Mouse (Mus musculus) neural tube, embryonic 15.5 days (tissue): ENCODE results near the gene Tpp1. TPM values are rescaled to one million over a fixed set of nuclear protein-coding genes. Genes with fewer than 3 reads are reported as not detected.

Experiments
- ATAC-seq: fragments of 200-750 bp; cut with Nextera tagmentation; 2 replicates; pipeline ENCODE4 v1.8.0; 2017; ENCODE audit warnings: mild to moderate bottlenecking, moderate TSS enrichment, moderate library complexity; ENCODE audit not compliant: low FRiP score
- H3K27ac ChIP-seq: fragments of 300-500 bp; sonication (generic); replicated peaks from 2 replicates; pipeline ENCODE4 v1.5.1; 2015; ENCODE audit warnings: mild to moderate bottlenecking, inconsistent platforms
- H3K27me3 ChIP-seq: fragments of 300-500 bp; sonication (generic); replicated peaks from 2 replicates; pipeline ENCODE4 v1.6.1; 2015; ENCODE audit warnings: inconsistent platforms
- H3K36me3 ChIP-seq: fragments of 300-500 bp; sonication (generic); 2 replicates; pipeline ENCODE4 v1.6.1; 2015; ENCODE audit warnings: inconsistent platforms
- H3K4me1 ChIP-seq: fragments of 300-500 bp; sonication (generic); 2 replicates; pipeline ENCODE4 v1.6.1; 2015; ENCODE audit warnings: inconsistent platforms
- H3K4me2 ChIP-seq: fragments of 300-500 bp; sonication (generic); 2 replicates; pipeline ENCODE4 v1.6.1; 2015; ENCODE audit warnings: inconsistent platforms, mild to moderate bottlenecking, moderate library complexity
- H3K4me3 ChIP-seq: fragments of 300-500 bp; sonication (generic); replicated peaks from 2 replicates; pipeline ENCODE4 v1.5.1; 2015; ENCODE audit warnings: mild to moderate bottlenecking, inconsistent platforms
- H3K9ac ChIP-seq: fragments of 300-500 bp; sonication (generic); replicated peaks from 2 replicates; pipeline ENCODE4 v1.6.1; 2015; ENCODE audit warnings: mild to moderate bottlenecking, inconsistent platforms
- H3K9me3 ChIP-seq: fragments of 300-500 bp; sonication (generic); replicated peaks from 2 replicates; pipeline ENCODE4 v1.6.1; 2016; ENCODE audit warnings: inconsistent platforms
- WGBS: fragments of 180-500 bp; shearing (Covaris S2); methylation state at CpG from one replicate; pipeline ENCODE4 v1.1.7; 2015; ENCODE audit warnings: mixed read lengths; 5-methylcytosine and 5-hydroxymethylcytosine counted together
- polyA plus RNA-seq: library from polyadenylated mRNA; unstranded; fragments of >200 nt; fragmentation: Nextera tagmentation; extraction: Ambion mirVana; gene quantifications from 2 replicates; pipeline ENCODE4 v1.2.1, GENCODE M21; 2015

Gene Tpp1
- polyA plus RNA-seq, 1 experiment from 2014 or later: 41.4 TPM

- H3K9me3 ChIP-seq: no peaks in the 10 kb centered on the region
- ATAC-seq: peak; percentile 29
- peak overlapping the region; percentile 44 for H3K4me2 ChIP-seq
- no peaks in the 10 kb centered on the region for H3K27me3 ChIP-seq
- peak overlapping the region; percentile 78 for H3K27ac ChIP-seq
- 46% methylated on average over 13 of the region's 13 CpGs for WGBS
- H3K4me3 ChIP-seq: peak overlapping the region; percentile 14; the same call in 1 of the 2 replicates
- H3K9ac ChIP-seq: peak overlapping the region; percentile 31; the same call in 1 of the 2 replicates
- H3K36me3 ChIP-seq: peaks cover 40% of the 10 kb centered on the region
- peaks cover 73% of the 10 kb centered on the region for H3K4me1 ChIP-seq
Observed at GRCm38 (mm10) chr7:105777797-105778552, 25.9 kb upstream of the Tpp1 start.

- no peak overlapping the region for H3K4me3 ChIP-seq
- no peaks in the 10 kb centered on the region for H3K9me3 ChIP-seq
- no peaks in the 10 kb centered on the region for H3K27me3 ChIP-seq
- H3K36me3 ChIP-seq: peaks cover 42% of the 10 kb centered on the region
- WGBS: 79% methylated on average over 1 of the region's 1 CpGs
- peak overlapping the region; percentile 44 for H3K4me2 ChIP-seq
- H3K27ac ChIP-seq: peak overlapping the region; percentile 78; the same call in 1 of the 2 replicates
- no peak overlapping the region for H3K9ac ChIP-seq
- H3K4me1 ChIP-seq: peaks cover 71% of the 10 kb centered on the region
- ATAC-seq: no peak
Observed at GRCm38 (mm10) chr7:105777316-105777715, 25.3 kb upstream of the Tpp1 start.

GRCm38 (mm10) chr7:105776026-105776425 lies 24.0 kb upstream of the Tpp1 start:
- Histone ChIP-seq H3K9ac (no peak overlapping the region), H3K4me1 (peaks cover 75% of the 10 kb centered on the region), H3K4me2 (no peak overlapping the region), H3K36me3 (peaks cover 45% of the 10 kb centered on the region), H3K27ac (no peak overlapping the region), H3K27me3 (no peaks in the 10 kb centered on the region), H3K4me3 (no peak overlapping the region), H3K9me3 (no peaks in the 10 kb centered on the region)
- 90% methylated on average over 2 of the region's 2 CpGs for WGBS
- ATAC-seq: no peak

- no peaks in the 10 kb centered on the region for H3K9me3 ChIP-seq
- no peak overlapping the region for H3K27ac ChIP-seq
- H3K9ac ChIP-seq: no peak overlapping the region
- 44% methylated on average over 8 of the region's 8 CpGs for WGBS
- ATAC-seq: no peak
- no peaks in the 10 kb centered on the region for H3K27me3 ChIP-seq
- peaks cover 82% of the 10 kb centered on the region for H3K4me1 ChIP-seq
- H3K36me3 ChIP-seq: peaks cover 40% of the 10 kb centered on the region
- no peak overlapping the region for H3K4me3 ChIP-seq
- H3K4me2 ChIP-seq: no peak overlapping the region
Observed at GRCm38 (mm10) chr7:105774661-105775060, 22.6 kb upstream of the Tpp1 start.

GRCm38 (mm10) chr7:105773041-105773440 lies 21.0 kb upstream of the Tpp1 start:
- no peaks in the 10 kb centered on the region for H3K9me3 ChIP-seq
- no peak overlapping the region for H3K4me2 ChIP-seq
- no peaks in the 10 kb centered on the region for H3K27me3 ChIP-seq
- H3K9ac ChIP-seq: no peak overlapping the region
- H3K4me3 ChIP-seq: no peak overlapping the region
- ATAC-seq: no peak
- peaks cover 46% of the 10 kb centered on the region for H3K36me3 ChIP-seq
- WGBS: 92% methylated on average over 5 of the region's 5 CpGs
- no peak overlapping the region for H3K27ac ChIP-seq
- peaks cover 81% of the 10 kb centered on the region for H3K4me1 ChIP-seq

- WGBS: 96% methylated on average over 15 of the region's 15 CpGs
- H3K9me3 ChIP-seq: no peaks in the 10 kb centered on the region
- H3K27ac ChIP-seq: no peak overlapping the region
- no peak overlapping the region for H3K4me3 ChIP-seq
- H3K4me1 ChIP-seq: peaks cover 81% of the 10 kb centered on the region
- H3K9ac ChIP-seq: no peak overlapping the region
- H3K36me3 ChIP-seq: peaks cover 53% of the 10 kb centered on the region
- H3K27me3 ChIP-seq: no peaks in the 10 kb centered on the region
- ATAC-seq: no peak
- no peak overlapping the region for H3K4me2 ChIP-seq
Observed at GRCm38 (mm10) chr7:105772331-105772730, 20.3 kb upstream of the Tpp1 start.

GRCm38 (mm10) chr7:105769959-105770358 lies 17.9 kb upstream of the Tpp1 start:
- H3K4me2 ChIP-seq: no peak overlapping the region
- no peak overlapping the region for H3K9ac ChIP-seq
- no peak for ATAC-seq
- peaks cover 68% of the 10 kb centered on the region for H3K4me1 ChIP-seq
- H3K9me3 ChIP-seq: no peaks in the 10 kb centered on the region
- WGBS: 89% methylated on average over 3 of the region's 3 CpGs
- H3K27me3 ChIP-seq: no peaks in the 10 kb centered on the region
- H3K4me3 ChIP-seq: no peak overlapping the region
- peaks cover 65% of the 10 kb centered on the region for H3K36me3 ChIP-seq
- no peak overlapping the region for H3K27ac ChIP-seq

- 17% methylated on average over 6 of the region's 6 CpGs for WGBS
- Histone ChIP-seq H3K27ac (peak overlapping the region; percentile 52), H3K36me3 (peaks cover 83% of the 10 kb centered on the region), H3K4me2 (peak overlapping the region; percentile 9; the same call in 1 of the 2 replicates), H3K4me3 (no peak overlapping the region), H3K9me3 (no peaks in the 10 kb centered on the region), H3K9ac (no peak overlapping the region), H3K27me3 (no peaks in the 10 kb centered on the region), H3K4me1 (peaks cover 53% of the 10 kb centered on the region)
- ATAC-seq: no peak
Observed at GRCm38 (mm10) chr7:105767729-105768165, 15.7 kb upstream of the Tpp1 start.

- no peak overlapping the region for H3K4me2 ChIP-seq
- H3K9ac ChIP-seq: no peak overlapping the region
- no peak for ATAC-seq
- H3K9me3 ChIP-seq: no peaks in the 10 kb centered on the region
- H3K27ac ChIP-seq: no peak overlapping the region
- H3K4me1 ChIP-seq: peaks cover 29% of the 10 kb centered on the region
- no peaks in the 10 kb centered on the region for H3K27me3 ChIP-seq
- 80% methylated on average over 11 of the region's 11 CpGs for WGBS
- no peak overlapping the region for H3K4me3 ChIP-seq
- H3K36me3 ChIP-seq: peaks cover 79% of the 10 kb centered on the region
Observed at GRCm38 (mm10) chr7:105764331-105764730, 12.3 kb upstream of the Tpp1 start.

GRCm38 (mm10) chr7:105762517-105763270 lies 10.7 kb upstream of the Tpp1 start:
- Histone ChIP-seq H3K27ac (no peak overlapping the region), H3K4me2 (peak overlapping the region; percentile 1; the same call in 1 of the 2 replicates), H3K4me1 (peaks cover 14% of the 10 kb centered on the region), H3K4me3 (no peak overlapping the region), H3K9me3 (no peaks in the 10 kb centered on the region), H3K9ac (no peak overlapping the region), H3K27me3 (no peaks in the 10 kb centered on the region), H3K36me3 (peaks cover 82% of the 10 kb centered on the region)
- 26% methylated on average over 55 of the region's 55 CpGs for WGBS
- peak; percentile 6; the same call in 1 of the 2 replicates for ATAC-seq

GRCm38 (mm10) chr7:105761813-105762484 lies 9.9 kb upstream of the Tpp1 start:
- H3K4me2 ChIP-seq: peak overlapping the region; percentile 1; the same call in 1 of the 2 replicates

More at GRCm38 (mm10) chr7:105761813-105762484, 9.9 kb upstream of the Tpp1 start:
- peaks cover 7% of the 10 kb centered on the region; the same call in 1 of the 2 replicates for H3K4me1 ChIP-seq
- no peak overlapping the region for H3K9ac ChIP-seq
- no peaks in the 10 kb centered on the region for H3K9me3 ChIP-seq
- H3K27ac ChIP-seq: no peak overlapping the region
- H3K27me3 ChIP-seq: no peaks in the 10 kb centered on the region
- WGBS: 27% methylated on average over 51 of the region's 51 CpGs
- peak; percentile 11; the same call in 1 of the 2 replicates for ATAC-seq
- H3K4me3 ChIP-seq: no peak overlapping the region
- peaks cover 85% of the 10 kb centered on the region for H3K36me3 ChIP-seq
